Mouse (Mus musculus): ENCODE results near the gene Tbc1d4. TPM values are rescaled to one million over a fixed set of nuclear protein-coding genes. Genes with fewer than 3 reads are reported as not detected.

The Tbc1d4 gene
- total and polyA plus RNA-seq, 2 experiments, result 0.82 to 3.2 TPM

DNA sequence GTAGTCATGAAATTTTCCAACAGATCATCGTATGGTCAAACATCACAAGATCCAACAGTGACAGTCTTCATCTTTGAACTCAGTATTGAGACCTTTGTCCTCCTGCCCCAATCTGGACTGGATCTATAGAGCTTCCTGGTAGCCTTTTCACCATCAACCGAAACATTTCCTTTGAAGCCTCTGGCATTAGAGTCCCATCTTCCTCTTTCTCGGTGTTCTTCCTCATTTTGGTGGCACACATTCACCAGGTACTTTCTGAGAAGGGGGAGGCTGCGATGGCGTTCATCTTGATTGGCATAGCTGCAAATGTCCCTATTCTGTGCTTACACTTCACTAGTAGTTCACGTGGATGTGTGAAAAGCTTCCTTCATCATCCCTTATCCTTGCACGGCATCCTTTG lies 127.8 kb downstream of the Tbc1d4 start:
- Histone ChIP-seq H3K4me1 (ENCODE audit: control insufficient read depth, insufficient read depth, low read length) (no peaks in the 10 kb centered on the region), H3K79me2 (ENCODE audit: control insufficient read depth, insufficient read depth, low read length) (no peaks in the 10 kb centered on the region), H3K27ac (replicated peaks; ENCODE audit: insufficient read depth, low read depth, low read length) (no peak overlapping the region), H3K4me3 (ENCODE audit: insufficient read depth, low read depth, low read length) (no peak overlapping the region), H3K9ac (ENCODE audit: low read depth, low read length) (no peak overlapping the region), H3K27me3 (ENCODE audit: control insufficient read depth, insufficient read depth, low read length) (no peaks in the 10 kb centered on the region), H3K36me3 (ENCODE audit: control insufficient read depth, insufficient read depth, low read length) (no peaks in the 10 kb centered on the region)
- no peak for TF ChIP-seq CTCF (IDR thresholded peaks at IDR 0.05; ENCODE audit: low read depth, low read length)
- TF ChIP-seq POLR2A (IDR thresholded peaks at IDR 0.05; ENCODE audit: extremely low read depth, insufficient read depth, low read length), result no peak
- no peak for DNase-seq (ENCODE audit: extremely low read depth, low read depth, low spot score)
- WGBS, result 83% methylated on average over 7 of the region's 7 CpGs

DNA sequence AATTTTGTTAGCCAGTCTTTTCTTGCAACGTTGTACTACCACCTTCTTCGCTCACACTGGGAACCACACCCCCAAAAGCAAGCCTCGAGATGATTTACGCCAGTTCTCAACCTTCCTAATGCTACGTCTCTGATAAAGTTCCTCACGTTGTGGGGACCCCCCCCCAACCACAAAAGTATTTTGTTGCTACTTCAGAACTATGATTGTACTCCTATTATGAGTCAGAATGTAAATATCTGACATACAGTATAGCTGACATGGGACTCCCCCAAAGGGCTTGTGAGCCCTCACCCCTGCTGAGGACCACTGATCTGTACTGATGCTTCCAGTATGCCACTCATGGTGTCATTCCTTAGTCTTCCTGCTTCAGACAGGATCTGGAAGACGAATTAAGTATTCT lies 128.4 kb downstream of the Tbc1d4 start:
- DNase-seq (ENCODE audit: extremely low read depth, low read depth, low spot score), result no peak
- Histone ChIP-seq H3K36me3 (ENCODE audit: control insufficient read depth, insufficient read depth, low read length) (no peaks in the 10 kb centered on the region), H3K4me3 (ENCODE audit: insufficient read depth, low read depth, low read length) (no peak overlapping the region), H3K79me2 (ENCODE audit: control insufficient read depth, insufficient read depth, low read length) (no peaks in the 10 kb centered on the region), H3K9ac (ENCODE audit: low read depth, low read length) (no peak overlapping the region), H3K27ac (replicated peaks; ENCODE audit: insufficient read depth, low read depth, low read length) (no peak overlapping the region), H3K4me1 (ENCODE audit: control insufficient read depth, insufficient read depth, low read length) (no peaks in the 10 kb centered on the region), H3K27me3 (ENCODE audit: control insufficient read depth, insufficient read depth, low read length) (no peaks in the 10 kb centered on the region)
- 88% methylated on average over 7 of the region's 7 CpGs for WGBS
- no peak for TF ChIP-seq POLR2A (IDR thresholded peaks at IDR 0.05; ENCODE audit: extremely low read depth, insufficient read depth, low read length)
- TF ChIP-seq CTCF (IDR thresholded peaks at IDR 0.05; ENCODE audit: low read depth, low read length), result no peak

DNA sequence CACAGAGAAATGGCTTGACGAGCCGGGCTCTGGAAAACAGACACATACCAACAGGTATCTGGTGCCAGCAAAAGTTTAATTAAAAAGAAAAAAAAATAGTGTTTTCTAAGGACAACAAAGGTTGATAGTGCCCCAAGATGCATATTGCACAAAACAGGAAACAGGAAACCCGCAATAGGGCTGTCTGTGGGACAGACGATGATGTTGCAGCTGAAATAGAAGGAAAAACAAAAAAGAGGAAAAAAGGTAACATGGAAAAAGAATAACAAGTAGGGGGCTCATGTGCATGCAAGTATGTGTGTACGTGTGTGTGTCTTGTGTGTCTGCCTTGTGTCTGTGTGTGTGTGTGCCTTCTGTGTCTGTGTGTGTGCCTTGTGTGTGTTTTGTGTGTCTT lies 131.2 kb downstream of the Tbc1d4 start:
- Histone ChIP-seq H3K79me2 (ENCODE audit: control insufficient read depth, insufficient read depth, low read length) (no peaks in the 10 kb centered on the region), H3K27me3 (ENCODE audit: control insufficient read depth, insufficient read depth, low read length) (no peaks in the 10 kb centered on the region), H3K27ac (replicated peaks; ENCODE audit: insufficient read depth, low read depth, low read length) (no peak overlapping the region), H3K36me3 (ENCODE audit: control insufficient read depth, insufficient read depth, low read length) (peaks cover 1% of the 10 kb centered on the region), H3K4me3 (ENCODE audit: insufficient read depth, low read depth, low read length) (no peak overlapping the region), H3K9ac (ENCODE audit: low read depth, low read length) (no peak overlapping the region), H3K4me1 (ENCODE audit: control insufficient read depth, insufficient read depth, low read length) (no peaks in the 10 kb centered on the region)
- WGBS, result 81% methylated on average over 5 of the region's 5 CpGs
- DNase-seq (ENCODE audit: extremely low read depth, low read depth, low spot score), result no peak
- TF ChIP-seq CTCF (IDR thresholded peaks at IDR 0.05; ENCODE audit: low read depth, low read length) (no peak), POLR2A (IDR thresholded peaks at IDR 0.05; ENCODE audit: extremely low read depth, insufficient read depth, low read length) (no peak)

DNA sequence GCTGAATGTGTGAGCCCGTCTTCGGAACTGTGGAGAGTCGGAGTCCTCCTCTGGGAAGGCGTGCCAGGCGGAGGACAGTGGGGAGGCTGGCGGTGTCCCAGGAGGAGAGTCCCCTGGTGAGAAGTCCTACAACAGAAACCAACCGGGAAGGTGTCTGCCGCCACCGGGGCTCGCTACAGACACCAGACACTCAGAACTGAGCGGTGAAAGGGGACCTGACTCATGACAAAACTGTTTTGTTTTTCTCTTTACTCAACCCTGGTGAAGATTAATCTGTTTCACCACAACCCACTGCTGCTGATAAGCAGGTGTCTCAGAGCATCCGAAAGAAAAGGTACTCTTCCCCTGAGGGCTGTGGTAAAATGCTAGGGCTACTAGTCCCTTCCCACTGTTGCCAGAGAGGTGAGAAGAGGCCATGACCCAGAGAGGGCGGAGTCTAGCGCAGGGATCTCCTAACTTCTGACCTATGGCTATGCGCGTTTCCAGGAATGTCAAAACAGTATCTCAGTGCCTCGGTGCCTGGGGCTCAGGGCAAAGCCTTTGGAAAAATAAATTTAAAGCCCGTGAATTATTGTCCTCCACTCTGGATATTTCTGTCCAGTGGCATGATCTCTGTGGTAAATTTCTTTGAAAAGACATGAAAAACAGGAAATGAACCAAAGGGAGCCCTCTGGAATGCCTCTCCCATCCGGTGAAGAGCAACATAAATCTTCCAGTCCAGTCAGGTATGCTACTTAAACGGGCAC lies 131.7 kb downstream of the Tbc1d4 start:
- no peak overlapping the region for H3K4me3 ChIP-seq (ENCODE audit: insufficient read depth, low read depth, low read length)
- no peak for DNase-seq (ENCODE audit: extremely low read depth, low read depth, low spot score)
- peaks cover 1% of the 10 kb centered on the region for H3K36me3 ChIP-seq (ENCODE audit: control insufficient read depth, insufficient read depth, low read length)
- no peak overlapping the region for H3K27ac ChIP-seq (replicated peaks; ENCODE audit: insufficient read depth, low read depth, low read length)
- H3K9ac ChIP-seq (ENCODE audit: low read depth, low read length), result no peak overlapping the region; the same call in 1 of the 2 replicates
- no peak for TF ChIP-seq POLR2A (IDR thresholded peaks at IDR 0.05; ENCODE audit: extremely low read depth, insufficient read depth, low read length)
- no peak for TF ChIP-seq CTCF (IDR thresholded peaks at IDR 0.05; ENCODE audit: low read depth, low read length)
- no peaks in the 10 kb centered on the region for H3K4me1 ChIP-seq (ENCODE audit: control insufficient read depth, insufficient read depth, low read length)
- no peaks in the 10 kb centered on the region for H3K27me3 ChIP-seq (ENCODE audit: control insufficient read depth, insufficient read depth, low read length)
- 63% methylated on average over 20 of the region's 20 CpGs for WGBS
- H3K79me2 ChIP-seq (ENCODE audit: control insufficient read depth, insufficient read depth, low read length), result no peaks in the 10 kb centered on the region

DNA sequence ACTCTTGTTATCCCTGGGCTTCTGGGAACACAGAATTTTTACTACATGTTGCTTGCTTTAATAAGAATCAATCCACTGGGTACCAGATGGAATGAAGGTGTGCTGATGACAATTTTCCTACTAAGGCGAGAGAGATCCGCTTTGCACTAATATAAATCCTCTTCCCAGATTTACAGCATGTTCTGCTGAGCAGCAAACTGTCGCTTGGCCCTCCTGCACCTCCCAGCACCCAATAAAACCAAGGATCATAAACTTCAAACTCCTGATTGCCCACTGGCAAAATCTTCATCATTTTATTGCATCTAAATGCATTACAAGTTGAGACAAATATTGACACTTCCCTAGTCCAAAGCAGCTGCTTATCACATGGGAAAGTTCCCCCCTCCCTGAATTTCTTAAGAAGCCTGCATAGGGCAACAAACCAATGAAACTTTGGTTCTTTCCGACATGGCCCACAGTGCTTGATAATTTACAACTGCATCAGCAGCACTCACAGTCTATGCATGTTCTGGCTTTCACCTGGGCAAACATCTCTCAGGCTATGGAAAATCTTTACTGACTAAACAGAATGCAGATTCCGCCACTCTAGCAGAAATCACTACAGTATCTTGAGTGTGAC lies 139.4 kb downstream of the Tbc1d4 start:
- no peak for TF ChIP-seq POLR2A (IDR thresholded peaks at IDR 0.05; ENCODE audit: extremely low read depth, insufficient read depth, low read length)
- TF ChIP-seq CTCF (IDR thresholded peaks at IDR 0.05; ENCODE audit: low read depth, low read length), result no peak
- WGBS, result 87% methylated on average over 5 of the region's 5 CpGs
- H3K9ac ChIP-seq (ENCODE audit: low read depth, low read length), result no peak overlapping the region

DNA sequence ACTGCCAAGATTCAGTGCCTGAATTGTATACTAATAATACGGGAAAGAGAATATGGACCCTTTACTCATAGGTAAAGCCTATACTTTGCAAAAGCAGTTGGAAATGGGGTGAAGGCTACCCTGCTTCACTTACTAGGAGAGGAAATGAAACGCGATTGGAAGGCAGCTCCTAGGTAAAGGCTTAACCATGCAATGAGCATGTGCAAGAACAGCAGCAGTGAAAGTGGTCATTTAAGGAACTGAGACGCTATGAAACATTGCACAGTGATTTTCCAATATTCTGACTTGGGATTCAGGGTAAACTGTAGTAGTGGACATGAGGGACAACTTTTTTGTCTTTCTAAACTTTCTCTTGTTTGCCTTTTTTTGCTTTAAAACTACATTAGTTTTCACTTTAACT lies 140.8 kb downstream of the Tbc1d4 start:
- 83% methylated on average over 4 of the region's 4 CpGs for WGBS
- no peak for DNase-seq (ENCODE audit: extremely low read depth, low read depth, low spot score)

More for the DNA sequence above, 139.4 kb downstream of the Tbc1d4 start:
- no peak overlapping the region for H3K27ac ChIP-seq (replicated peaks; ENCODE audit: insufficient read depth, low read depth, low read length)
- H3K4me1 ChIP-seq (ENCODE audit: control insufficient read depth, insufficient read depth, low read length), result no peaks in the 10 kb centered on the region
- H3K36me3 ChIP-seq (ENCODE audit: control insufficient read depth, insufficient read depth, low read length), result peaks cover 1% of the 10 kb centered on the region
- no peaks in the 10 kb centered on the region for H3K27me3 ChIP-seq (ENCODE audit: control insufficient read depth, insufficient read depth, low read length)
- no peak for DNase-seq (ENCODE audit: extremely low read depth, low read depth, low spot score)
- no peaks in the 10 kb centered on the region for H3K79me2 ChIP-seq (ENCODE audit: control insufficient read depth, insufficient read depth, low read length)
- H3K4me3 ChIP-seq (ENCODE audit: insufficient read depth, low read depth, low read length), result no peak overlapping the region

More for the DNA sequence above, 140.8 kb downstream of the Tbc1d4 start:
- Histone ChIP-seq H3K4me1 (ENCODE audit: control insufficient read depth, insufficient read depth, low read length) (no peaks in the 10 kb centered on the region), H3K27me3 (ENCODE audit: control insufficient read depth, insufficient read depth, low read length) (no peaks in the 10 kb centered on the region), H3K27ac (replicated peaks; ENCODE audit: insufficient read depth, low read depth, low read length) (no peak overlapping the region), H3K79me2 (ENCODE audit: control insufficient read depth, insufficient read depth, low read length) (no peaks in the 10 kb centered on the region), H3K36me3 (ENCODE audit: control insufficient read depth, insufficient read depth, low read length) (no peaks in the 10 kb centered on the region; the same call in 1 of the 2 replicates), H3K9ac (ENCODE audit: low read depth, low read length) (no peak overlapping the region), H3K4me3 (ENCODE audit: insufficient read depth, low read depth, low read length) (no peak overlapping the region)
- TF ChIP-seq POLR2A (IDR thresholded peaks at IDR 0.05; ENCODE audit: extremely low read depth, insufficient read depth, low read length) (no peak), CTCF (IDR thresholded peaks at IDR 0.05; ENCODE audit: low read depth, low read length) (no peak)
